Comparison of ENCODE assay signal across 8 mouse cellular contexts in genomic region chr5:129886271-129886670, GRCm38 (mm10). TPM values are rescaled to one million over a fixed set of nuclear protein-coding genes. Genes with fewer than 3 reads are reported as not detected.
DNase-seq lines count a peak whose midpoint lies in the region; ATAC-seq and TF ChIP-seq lines count a peak whose summit lies in the region.

No protein-coding gene starts in this region.

- H3K4me3 ChIP-seq in embryonic facial prominence, embryonic 10.5 days = peak overlapping the region; percentile 77
- H3K4me3 ChIP-seq in intestine, embryonic 15.5 days (replicated peaks) = peak overlapping the region; percentile 65
- peak overlapping the region; percentile 80 for H3K4me3 ChIP-seq in myocyte

- no peaks in the 10 kb centered on the region for H3K27me3 ChIP-seq in embryonic facial prominence, embryonic 10.5 days (replicated peaks; ENCODE audit: low read depth, poor library complexity, severe bottlenecking)
- H3K27me3 ChIP-seq in intestine, embryonic 15.5 days (replicated peaks) = no peaks in the 10 kb centered on the region
- H3K27me3 ChIP-seq in myocyte (ENCODE audit: control insufficient read depth, insufficient read depth, insufficient read length) = no peaks in the 10 kb centered on the region

- no peak for ATAC-seq in intestine, embryonic 15.5 days

- H3K4me1 ChIP-seq in embryonic facial prominence, embryonic 10.5 days = peaks cover 17% of the 10 kb centered on the region
- 0 out of 2 replicates have a peak, but pooled peaks cover 8% of the 10 kb centered on the region for H3K4me1 ChIP-seq in intestine, embryonic 15.5 days (replicated peaks)

- peak overlapping the region; percentile 42 for H3ac ChIP-seq in myocyte (ENCODE audit: control insufficient read depth, insufficient read length)

- TF ChIP-seq POLR2A in myocyte (IDR thresholded peaks at IDR 0.05; ENCODE audit: insufficient read length, low read depth) = no peak

- 49% methylated on average over 10 of the region's 10 CpGs for WGBS in embryonic facial prominence, embryonic 10.5 days
- WGBS in intestine, embryonic 15.5 days = 28% methylated on average over 10 of the region's 10 CpGs

- H3K27ac ChIP-seq in embryonic facial prominence, embryonic 10.5 days (replicated peaks) = peak overlapping the region; percentile 95
- H3K27ac ChIP-seq in intestine, embryonic 15.5 days = no peak overlapping the region

- H3K4me2 ChIP-seq in intestine, embryonic 15.5 days (replicated peaks) = peak overlapping the region; percentile 68
- H3K4me2 ChIP-seq in myocyte (ENCODE audit: low read depth) = peak overlapping the region; percentile 97

- peak overlapping the region; percentile 79 for H3K9ac ChIP-seq in intestine, embryonic 15.5 days

- peaks cover 44% of the 10 kb centered on the region for H3K36me3 ChIP-seq in embryonic facial prominence, embryonic 10.5 days (replicated peaks)
- H3K36me3 ChIP-seq in intestine, embryonic 15.5 days = peaks cover 11% of the 10 kb centered on the region
- H3K36me3 ChIP-seq in myocyte (ENCODE audit: control insufficient read depth, insufficient read depth) = peaks cover 26% of the 10 kb centered on the region

- H3K79me2 ChIP-seq in myocyte (ENCODE audit: control insufficient read depth, insufficient read depth) = peaks cover 29% of the 10 kb centered on the region

- DNase-seq in cerebellum, adult 9-11 months = peak; percentile 30
- DNase-seq in cerebellum, adult 9-10 months = no peak
- DNase-seq in 416B (ENCODE audit: low read depth) = peak; percentile 71
- peak; percentile 28 for DNase-seq in embryonic facial prominence, embryonic 10.5 days (ENCODE audit: low spot score)
- DNase-seq in urinary bladder, adult 2 months (ENCODE audit: low spot score) = no peak
- DNase-seq in right cerebral cortex, adult 2 months (ENCODE audit: low spot score in 2 of 2) = no peak

- no peaks in the 10 kb centered on the region for H3K9me3 ChIP-seq in embryonic facial prominence, embryonic 10.5 days
- H3K9me3 ChIP-seq in intestine, embryonic 15.5 days = no peaks in the 10 kb centered on the region

TF ChIP-seq in myocyte, 11 proteins besides CTCF, POLR2A, EP300 and RAD21:
- no peak for TF ChIP-seq USF1 (IDR thresholded peaks at IDR 0.05; ENCODE audit: low read depth)

RNA-seq across cellular contexts. Expression of gene Chchd2, which starts 1.0 kb away (rescaled TPM):
- polyA plus RNA-seq in embryonic facial prominence, embryonic 10.5 days (2016; fragmentation: Nextera tagmentation; extraction: Ambion mirVana) = 1,193 and 1,199 TPM in 2 replicates
- polyA plus RNA-seq in intestine, embryonic 15.5 days (2015; fragmentation: Nextera tagmentation; extraction: Ambion mirVana) = 990 and 1,082 TPM in 2 replicates
- 747 TPM for polyA plus RNA-seq in myocyte (2012; fragmentation: generic; extraction: Trizol)
- polyA plus RNA-seq in urinary bladder, adult 2 months (2012; rRNA removed) = 523 and 694 TPM in 2 replicates

RNA-seq across cellular contexts. Expression of gene Zbed5, which starts 9.3 kb away (rescaled TPM):
- polyA plus RNA-seq in embryonic facial prominence, embryonic 10.5 days (2016; fragmentation: Nextera tagmentation; extraction: Ambion mirVana) = 7.4 and 7.7 TPM in 2 replicates
- polyA plus RNA-seq in intestine, embryonic 15.5 days (2015; fragmentation: Nextera tagmentation; extraction: Ambion mirVana) = 2.4 and 3.2 TPM in 2 replicates
- 1.7 TPM for polyA plus RNA-seq in myocyte (2012; fragmentation: generic; extraction: Trizol)
- 1.9 and 2.3 TPM in 2 replicates for polyA plus RNA-seq in urinary bladder, adult 2 months (2012; rRNA removed)

RNA-seq across cellular contexts. Expression of gene Phkg1, which starts 12.1 kb away (rescaled TPM):
- polyA plus RNA-seq in embryonic facial prominence, embryonic 10.5 days (2016; fragmentation: Nextera tagmentation; extraction: Ambion mirVana) = 0.11 and 0.19 TPM in 2 replicates
- 0.08 and 0.16 TPM in 2 replicates for polyA plus RNA-seq in intestine, embryonic 15.5 days (2015; fragmentation: Nextera tagmentation; extraction: Ambion mirVana)
- polyA plus RNA-seq in myocyte (2012; fragmentation: generic; extraction: Trizol) = 0.32 TPM
- polyA plus RNA-seq in urinary bladder, adult 2 months (2012; rRNA removed) = 4.2 and 4.6 TPM in 2 replicates

RNA-seq across cellular contexts. Expression of gene Nupr1l, which starts 22.1 kb away (rescaled TPM):
- polyA plus RNA-seq in embryonic facial prominence, embryonic 10.5 days (2016; fragmentation: Nextera tagmentation; extraction: Ambion mirVana) = 3.5 and 3.7 TPM in 2 replicates
- polyA plus RNA-seq in intestine, embryonic 15.5 days (2015; fragmentation: Nextera tagmentation; extraction: Ambion mirVana) = 1.8 and 1.9 TPM in 2 replicates
- 1.1 TPM for polyA plus RNA-seq in myocyte (2012; fragmentation: generic; extraction: Trizol)
- polyA plus RNA-seq in urinary bladder, adult 2 months (2012; rRNA removed) = 7.4 and 10.5 TPM in 2 replicates

RNA-seq across cellular contexts. Expression of gene Sumf2, which starts 39.5 kb away (rescaled TPM):
- polyA plus RNA-seq in embryonic facial prominence, embryonic 10.5 days (2016; fragmentation: Nextera tagmentation; extraction: Ambion mirVana) = 44.3 and 44.9 TPM in 2 replicates
- polyA plus RNA-seq in intestine, embryonic 15.5 days (2015; fragmentation: Nextera tagmentation; extraction: Ambion mirVana) = 36.0 and 48.1 TPM in 2 replicates
- 33.8 TPM for polyA plus RNA-seq in myocyte (2012; fragmentation: generic; extraction: Trizol)
- 12.4 and 16.2 TPM in 2 replicates for polyA plus RNA-seq in urinary bladder, adult 2 months (2012; rRNA removed)

Comparison
In these comparisons a context has a peak if more than half of its experiments do, and no peak if none do; other contexts are left out.
1. DNase-seq: peak in cerebellum, adult 9-11 months (single experiment), 416B (single experiment) and embryonic facial prominence, embryonic 10.5 days (single experiment); none in cerebellum, adult 9-10 months (single experiment), urinary bladder, adult 2 months (single experiment) and right cerebral cortex, adult 2 months (0 of 2).
2. Peak in every context shown above with its lines, with median percentiles within 50 percentile points of each other: H3K4me3 ChIP-seq.